17 mouse cellular contexts compared by ENCODE assay signal in the genomic region with DNA sequence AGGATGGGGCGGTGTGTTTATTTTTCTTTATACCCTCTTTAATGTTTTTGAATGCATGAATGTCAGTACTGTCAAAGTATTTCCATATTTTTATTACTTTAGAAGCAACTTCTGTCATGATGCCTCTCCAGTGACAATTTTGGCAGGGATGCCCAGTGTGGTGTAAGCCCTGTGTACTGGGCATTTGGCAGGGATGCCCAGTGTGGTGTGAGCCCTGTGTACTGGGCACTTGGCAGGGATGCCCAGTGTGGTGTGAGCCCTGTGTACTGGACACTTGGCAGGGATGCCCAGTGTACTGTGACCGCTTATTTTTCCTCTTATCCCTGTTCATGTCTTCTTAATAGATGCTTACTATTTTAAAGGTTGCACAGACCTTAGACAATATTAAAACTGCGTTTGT.
DNase-seq lines count a peak whose midpoint lies in the region; ATAC-seq and TF ChIP-seq lines count a peak whose summit lies in the region.
"Had no signal": no experiment of that assay in that cellular context is flagged by ENCODE, and none has a peak within 500 bp of the region (broad histone marks: within the 10 kb centered on the region; RNA-seq: fewer than 3 reads in every experiment).

No protein-coding gene starts in this region.

- no peak overlapping the region for H3K27ac ChIP-seq in kidney, adult 2 months (ENCODE audit: insufficient read depth, low read depth, low read length)
- no peak overlapping the region for H3K27ac ChIP-seq in kidney, embryonic 15.5 days
- H3K27ac ChIP-seq: forebrain, embryonic 15.5 days; heart, embryonic 15.5 days; hindbrain, embryonic 12.5 days; neural tube, embryonic 13.5 days had no signal

- no peaks in the 10 kb centered on the region for H3K27me3 ChIP-seq in kidney, adult 2 months (replicated peaks; ENCODE audit: control insufficient read depth, insufficient read depth, low read length)
- no peaks in the 10 kb centered on the region for H3K27me3 ChIP-seq in kidney, embryonic 15.5 days
- no peaks in the 10 kb centered on the region for H3K27me3 ChIP-seq in Patski
- H3K27me3 ChIP-seq: forebrain, embryonic 15.5 days; heart, embryonic 15.5 days; hindbrain, embryonic 12.5 days; megakaryocyte, embryonic 14.5 days; neural tube, embryonic 13.5 days had no signal

- no peak for ATAC-seq in kidney, embryonic 15.5 days (replicated peaks; ENCODE audit: low FRiP score)
- peak; percentile 12 for ATAC-seq in Patski
- ATAC-seq: forebrain, embryonic 15.5 days had no signal

- no peak overlapping the region for H3K9ac ChIP-seq in kidney, embryonic 15.5 days
- H3K9ac ChIP-seq: forebrain, embryonic 15.5 days; heart, embryonic 15.5 days; hindbrain, embryonic 12.5 days; neural tube, embryonic 13.5 days had no signal

- intact Hi-C loops in gastrocnemius, postnatal 36 days (cut with DNase I) = no loop called here

- H3K4me1 ChIP-seq in kidney, adult 2 months (ENCODE audit: control insufficient read depth, insufficient read depth, low read length) = no peaks in the 10 kb centered on the region
- H3K4me1 ChIP-seq in kidney, embryonic 15.5 days = peaks cover 9% of the 10 kb centered on the region
- H3K4me1 ChIP-seq: forebrain, embryonic 15.5 days; heart, embryonic 15.5 days; megakaryocyte, embryonic 14.5 days had no signal

- in situ Hi-C loops in Patski (cut with MboI; ENCODE audit: low pct_unique_long_range_greater_than_20kb) = no loop called here

- no peak for TF ChIP-seq POLR2A in kidney, adult 2 months (IDR thresholded peaks at IDR 0.05; ENCODE audit: low read depth, low read length)

- CTCF ChIA-PET in Patski (lab: Charles Lee) = interaction anchor here (1.6 kb wide), 1 partner anchor 13 kb away, joined by 4 read pairs; no protein-coding TSS in a partner anchor

- DNase-seq in kidney, adult 2 months = peak; percentile 82
- DNase-seq in 3T3-L1 (ENCODE audit: low read depth, low spot score) (peak; percentile 53), Patski (ENCODE audit: low read depth, low spot score) (no peak)
- DNase-seq in gastrocnemius, postnatal 36 days = peak; percentile 29 to 30
- no peak for DNase-seq in B cell, adult 2 months
- no peak for DNase-seq in spleen, postnatal 36 days (ENCODE audit: low spot score in 2 of 2)
- DNase-seq: cerebellum, adult 9-11 months; liver; lung, postnatal 10 days; right cerebral cortex, postnatal 4 days; thymus, adult 18-20 months had no signal

- 68% methylated on average over 3 of the region's 3 CpGs for whole genome bisulfite sequencing in kidney, adult 2 months
- 89% methylated on average over 3 of the region's 3 CpGs for WGBS in kidney, embryonic 15.5 days

- POLR2A ChIA-PET in Patski (lab: Charles Lee) = interaction anchor here (0.6 kb wide), 1 partner anchor 42 kb away, joined by 3 read pairs; no protein-coding TSS in a partner anchor

- TF ChIP-seq CTCF in kidney, adult 2 months (conservative IDR thresholded peaks at IDR 0.05; ENCODE audit: insufficient read depth, insufficient read length, low read depth, low read length) = no peak
- no peak for TF ChIP-seq CTCF in Patski (IDR thresholded peaks at IDR 0.05)

- H3K4me3 ChIP-seq in kidney, adult 2 months (ENCODE audit: insufficient read depth, low read depth, low read length) = no peak overlapping the region
- no peak overlapping the region for H3K4me3 ChIP-seq in kidney, embryonic 15.5 days (replicated peaks)
- H3K4me3 ChIP-seq: forebrain, embryonic 15.5 days; heart, embryonic 15.5 days; hindbrain, embryonic 12.5 days; megakaryocyte, embryonic 14.5 days; neural tube, embryonic 13.5 days had no signal

- no peaks in the 10 kb centered on the region for H3K36me3 ChIP-seq in kidney, adult 2 months (ENCODE audit: control insufficient read depth, insufficient read depth, low read length)
- peaks cover 9% of the 10 kb centered on the region; the same call in 1 of the 2 replicates for H3K36me3 ChIP-seq in kidney, embryonic 15.5 days
- H3K36me3 ChIP-seq: forebrain, embryonic 15.5 days; heart, embryonic 15.5 days; hindbrain, embryonic 12.5 days had no signal

- no peak overlapping the region for H3K4me2 ChIP-seq in kidney, embryonic 15.5 days
- H3K4me2 ChIP-seq: forebrain, embryonic 15.5 days; heart, embryonic 15.5 days; hindbrain, embryonic 12.5 days; neural tube, embryonic 13.5 days had no signal

- no peaks in the 10 kb centered on the region for H3K9me3 ChIP-seq in kidney, embryonic 15.5 days (replicated peaks)
- H3K9me3 ChIP-seq: heart, embryonic 15.5 days had no signal

Comparison
In these comparisons a context has a peak if more than half of its experiments do, and no peak if none do; other contexts are left out.
1. DNase-seq: peak in kidney, adult 2 months (single experiment), 3T3-L1 (single experiment) and gastrocnemius, postnatal 36 days (2 of 2); none in Patski (single experiment), B cell, adult 2 months (0 of 2) and spleen, postnatal 36 days (0 of 2).